Mouse (Mus musculus): Measurements from ENCODE around the gene Il17re. TPM values are rescaled to one million over a fixed set of nuclear protein-coding genes. Genes with fewer than 3 reads are reported as not detected.

Gene Il17re
- total RNA-seq (2021) = under 1 TPM in 1 of 2 experiments, not detected in 1; 0.16 TPM
- long read RNA-seq, experiment 1, partial matches to known transcripts = 0 of 1 reads
- long read RNA-seq, experiment 1, other reads (novel, unspliced or antisense) = 1 of 1 reads
- long read RNA-seq, experiment 2, partial matches to known transcripts = 1 of 1 reads
- long read RNA-seq, experiment 2, other reads (novel, unspliced or antisense) = 0 of 1 reads

GRCm38 (mm10) chr6:113457952-113458534, at the start of gene Il17re:
Il17re (plus strand) TSS chr6:113458484.
- DNase-seq = no peak

GRCm38 (mm10) chr6:113410001-113410400, 48.3 kb upstream of the Il17re start:
- DNase-seq = no peak

DNA sequence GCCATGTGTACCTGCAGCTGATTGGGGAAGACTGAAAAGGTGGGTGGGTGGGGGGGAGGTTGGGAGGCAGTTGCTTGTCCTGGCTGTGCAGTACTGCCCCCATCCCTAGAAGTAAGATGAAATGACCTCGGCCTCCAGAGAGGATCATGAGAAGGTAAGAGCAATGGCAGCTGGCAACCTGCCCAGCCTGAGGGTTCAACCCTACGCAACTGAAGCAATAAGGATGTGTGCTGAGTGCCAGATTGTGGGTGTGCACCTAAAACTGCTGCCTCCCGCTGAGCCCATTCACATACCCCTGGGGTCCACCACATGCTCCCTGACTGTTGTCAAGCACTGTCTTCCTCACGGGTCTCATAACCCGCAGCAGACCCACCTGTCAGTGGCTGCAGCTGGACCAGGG, 41.9 kb upstream of the Il17re start:
- DNase-seq = no peak

- peak; percentile 19 for DNase-seq
Measured at GRCm38 (mm10) chr6:113418441-113419198, 39.7 kb upstream of the Il17re start.

DNA sequence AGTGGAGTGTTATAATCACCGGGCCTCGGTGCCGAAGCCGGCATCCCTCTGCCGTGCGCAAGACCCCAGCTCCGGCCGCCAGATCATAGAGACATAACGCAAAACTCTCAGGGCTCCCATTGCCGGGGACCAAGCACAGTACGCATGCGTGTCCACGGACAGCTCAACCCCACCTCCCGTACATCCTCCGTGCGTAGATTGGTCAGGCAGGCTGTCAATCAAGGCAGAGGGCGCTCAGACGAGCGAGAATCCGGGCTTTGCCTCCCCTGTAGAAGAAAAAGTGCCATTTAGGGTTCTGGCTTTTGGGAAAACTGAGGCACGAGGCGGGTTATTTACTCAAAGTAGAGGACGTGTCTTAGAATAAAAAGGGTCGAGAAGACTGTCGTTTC, 39.1 kb upstream of the Il17re start, which contains the start of gene Rpusd3:
Gene Rpusd3 (minus strand): TSS at position 142 of the 389 bp plus-strand sequence.
- DNase-seq = peak; percentile 94

GRCm38 (mm10) chr6:113423000-113423399, 35.3 kb upstream of the Il17re start:
- DNase-seq = no peak

GRCm38 (mm10) chr6:113424187-113424586, 34.1 kb upstream of the Il17re start:
- no peak for DNase-seq

DNA sequence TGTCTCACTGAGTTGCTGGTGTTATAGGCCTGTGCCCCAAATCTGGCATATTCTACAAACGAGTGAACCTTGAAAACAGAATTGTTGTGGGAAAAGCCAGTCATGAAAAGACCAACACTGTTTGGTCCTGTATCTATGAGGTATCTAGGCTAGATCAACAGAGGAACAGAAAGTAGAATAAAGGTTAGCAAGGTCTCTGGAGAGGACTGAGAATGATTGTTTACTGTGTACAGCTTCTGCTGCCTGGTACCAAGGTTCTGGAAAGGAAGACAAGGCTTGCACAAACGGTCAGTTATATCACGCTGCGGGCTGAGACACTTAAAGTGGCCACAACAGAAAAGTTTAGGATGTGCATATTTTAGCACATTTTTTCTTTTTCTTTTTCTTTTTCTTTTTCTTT, 31.6 kb upstream of the Il17re start:
- DNase-seq = no peak

DNA sequence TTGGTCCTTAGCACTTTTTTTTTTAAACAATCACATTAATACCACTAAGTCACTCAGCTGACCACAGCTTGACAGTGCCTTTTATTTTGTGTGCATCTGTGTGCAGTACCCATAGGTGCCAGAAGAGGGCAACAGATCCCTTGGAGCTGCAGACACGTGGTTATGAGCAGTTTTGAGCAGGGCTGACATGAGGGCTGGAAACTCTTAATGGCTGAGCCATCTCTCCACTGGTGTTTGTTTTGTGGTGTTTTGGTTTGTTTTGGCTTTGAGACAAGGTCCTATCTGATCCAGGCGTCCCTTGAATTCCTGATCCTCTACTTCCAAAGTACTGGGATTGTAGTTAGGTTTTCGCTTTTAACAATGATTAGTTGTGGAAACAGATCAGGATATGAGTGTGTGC, 30.9 kb upstream of the Il17re start:
- no peak for DNase-seq

DNA sequence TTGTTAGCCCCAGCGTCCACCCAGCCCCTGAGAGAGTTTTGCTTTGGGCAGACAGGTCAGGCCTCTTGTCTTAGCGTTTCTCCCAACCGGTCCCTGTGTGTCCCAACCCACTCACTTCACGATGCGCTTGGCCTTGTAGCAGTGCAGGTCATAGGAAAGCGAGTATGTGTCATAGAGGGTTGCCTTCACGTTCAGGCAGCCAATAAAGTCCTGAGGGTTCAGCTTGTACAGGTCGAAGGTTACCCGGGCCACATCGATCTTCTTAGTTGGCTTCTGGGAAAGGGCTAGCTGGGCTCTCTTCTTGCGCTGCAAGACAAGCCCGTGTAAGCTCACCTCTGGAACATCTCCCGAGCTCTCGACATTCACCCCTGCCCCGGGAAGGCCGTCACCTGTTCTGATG, 30.3 kb upstream of the Il17re start:
- DNase-seq = no peak

DNA sequence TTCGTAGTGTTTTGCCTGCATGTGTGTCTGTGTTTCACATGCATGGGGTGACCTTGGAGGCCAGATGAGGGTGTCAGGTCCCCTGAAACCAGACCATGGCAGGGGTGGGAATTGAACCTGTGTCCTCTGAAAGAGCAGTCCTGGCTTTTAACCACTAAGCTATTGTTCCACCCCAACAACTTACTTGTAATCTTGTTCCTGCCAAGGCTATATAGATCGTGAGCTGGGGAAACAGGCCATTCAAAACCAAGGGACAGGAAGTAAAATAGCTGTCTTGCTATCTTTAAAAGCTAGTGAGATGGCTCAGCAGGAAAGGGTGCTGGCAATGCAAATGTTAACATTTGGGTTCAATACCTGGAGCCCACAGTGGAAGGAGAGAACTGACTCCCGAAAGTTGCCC, 28.3 kb upstream of the Il17re start:
- no peak for DNase-seq

- DNase-seq = no peak
Measured at GRCm38 (mm10) chr6:113430846-113431245, 27.4 kb upstream of the Il17re start.

DNA sequence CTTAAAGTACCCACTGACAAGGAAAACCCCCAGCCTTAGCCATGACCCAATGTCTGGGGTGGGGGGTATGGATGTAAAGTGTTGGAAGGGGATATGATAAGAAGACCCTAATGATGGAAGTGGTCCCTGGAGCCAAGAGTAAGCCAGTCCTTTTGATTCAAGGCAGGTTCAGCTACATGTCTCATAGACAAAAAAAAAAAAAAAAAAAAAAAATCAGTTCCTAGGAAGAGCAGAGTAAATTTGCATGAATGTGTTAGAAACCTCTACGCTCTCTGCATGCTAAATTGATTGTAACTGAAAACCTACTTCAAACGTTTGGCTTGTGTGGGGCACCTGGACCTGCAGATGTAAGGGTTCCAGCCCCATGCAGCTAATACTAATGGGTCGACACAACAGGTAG, 26.5 kb upstream of the Il17re start:
- DNase-seq = no peak

DNA sequence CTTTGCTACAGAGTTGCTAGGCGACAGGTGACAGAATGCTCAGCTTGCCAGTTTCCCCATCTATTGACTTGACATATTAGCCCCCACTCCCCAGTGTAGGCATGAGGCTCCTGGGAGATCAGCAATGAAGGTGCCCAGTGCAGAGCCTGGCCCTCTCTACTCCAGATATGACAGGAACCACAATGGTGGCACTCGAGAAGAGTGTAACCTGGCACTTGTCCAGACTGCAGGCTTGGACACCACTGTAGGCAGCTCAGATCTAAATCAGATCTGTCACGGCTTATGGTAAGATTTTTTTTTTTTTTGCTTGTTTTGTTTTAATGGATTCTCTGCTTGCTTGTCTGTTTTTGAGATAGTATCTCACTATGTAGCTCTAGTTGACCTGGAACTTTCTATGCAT, 24.6 kb upstream of the Il17re start:
- no peak for DNase-seq

GRCm38 (mm10) chr6:113434691-113435090, 23.6 kb upstream of the Il17re start:
- no peak for DNase-seq

GRCm38 (mm10) chr6:113435664-113436205, 22.5 kb upstream of the Il17re start, which contains the start of gene Cidec:
Cidec (minus strand) TSS chr6:113435760.
- no peak for DNase-seq

- DNase-seq = no peak
Measured at GRCm38 (mm10) chr6:113437135-113437534, 21.1 kb upstream of the Il17re start.

DNA sequence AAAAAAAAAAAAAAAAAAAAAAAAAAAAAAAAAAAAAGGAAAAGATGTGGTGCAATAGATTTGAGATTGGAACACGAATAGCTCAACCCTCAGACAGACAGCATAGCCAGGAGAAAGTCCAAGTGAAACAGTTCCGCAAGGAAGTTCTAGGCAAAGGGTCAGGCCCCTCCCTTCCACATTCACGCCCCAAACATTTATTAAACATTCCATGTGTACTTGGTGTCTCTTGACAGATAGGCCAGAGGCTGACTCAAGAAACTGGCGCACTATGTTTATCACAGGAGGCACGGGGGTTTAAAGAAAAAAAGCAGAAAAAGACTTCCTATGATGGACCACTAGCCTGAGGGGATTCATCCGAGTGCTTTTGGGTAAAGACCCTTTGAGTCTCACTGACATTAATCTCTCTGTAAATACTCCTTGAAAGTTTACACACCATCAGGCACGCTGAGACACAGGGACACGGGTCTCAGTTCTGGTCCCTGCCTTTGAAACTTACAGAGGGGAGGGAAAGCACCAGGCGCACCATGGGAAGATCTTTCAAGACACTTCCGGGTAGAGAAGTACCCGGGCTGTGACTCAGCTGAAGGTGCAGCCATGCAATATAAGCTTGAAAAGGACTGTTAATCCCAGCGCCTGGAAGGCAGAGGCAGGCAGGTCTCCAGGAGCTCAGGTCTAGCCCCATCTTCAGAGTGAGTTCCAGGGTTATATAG, 19.4 kb upstream of the Il17re start:
- no peak for DNase-seq

DNA sequence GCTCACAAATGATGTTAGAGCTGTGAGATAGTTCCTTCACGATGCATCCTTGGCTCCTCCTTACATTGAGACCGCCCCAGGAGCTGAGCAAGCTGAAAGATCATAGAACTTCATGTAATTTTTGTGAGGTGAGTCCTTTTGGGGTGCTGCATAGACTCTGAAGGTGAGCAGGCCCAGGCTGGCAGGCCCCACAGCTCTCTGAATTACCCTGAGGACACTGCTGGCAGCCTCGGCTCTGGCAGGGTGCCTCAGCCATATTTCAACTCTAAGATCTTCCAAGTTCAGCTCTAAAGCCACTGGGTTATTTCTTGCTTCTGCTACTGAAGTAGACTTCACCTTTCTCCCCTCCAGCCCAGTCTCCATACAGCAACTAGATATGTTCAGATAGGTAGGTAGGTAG, 17.6 kb upstream of the Il17re start:
- no peak for DNase-seq

DNA sequence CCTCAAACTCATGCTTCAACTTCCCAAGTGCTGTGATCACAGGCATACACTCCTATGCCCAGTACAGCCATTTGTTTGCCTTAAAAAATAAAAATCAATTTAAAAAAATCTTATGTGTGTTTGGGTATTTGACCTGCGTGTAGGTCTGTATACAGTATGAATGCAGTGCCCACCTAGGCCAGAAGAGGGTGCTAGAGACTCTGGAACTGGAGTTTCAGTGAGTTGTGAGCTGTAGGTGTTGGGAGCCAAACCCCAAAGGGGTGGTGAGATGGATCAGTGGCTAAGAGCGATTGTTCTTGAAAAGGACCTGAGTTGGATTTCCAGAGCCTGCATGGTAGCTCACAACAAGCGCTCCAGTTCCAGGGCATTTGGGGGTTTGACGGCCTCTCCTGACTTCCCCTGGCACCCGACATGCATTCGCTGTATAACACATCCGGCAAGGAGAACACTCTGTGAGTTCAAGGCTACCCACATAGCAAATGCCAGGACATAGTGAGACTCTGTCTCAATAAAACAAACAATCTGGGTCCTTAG, 17.1 kb upstream of the Il17re start:
- DNase-seq = peak; percentile 29

DNA sequence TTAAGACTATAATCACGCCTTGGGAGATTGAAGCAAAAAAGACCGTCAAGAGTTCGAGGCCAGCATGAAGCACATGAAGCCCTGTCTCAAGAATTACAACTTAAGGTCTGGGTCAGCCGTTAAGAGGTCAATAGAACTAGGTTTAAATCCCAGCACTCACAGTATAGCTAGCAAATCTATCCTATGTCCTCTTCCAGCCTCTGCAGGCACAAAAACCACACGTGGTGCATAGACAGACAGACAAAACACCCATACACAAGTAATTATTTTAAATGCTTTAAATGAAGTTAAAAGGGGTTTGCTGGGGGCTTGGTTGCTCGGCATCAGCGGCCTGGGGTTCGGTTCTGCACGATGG, 16.2 kb upstream of the Il17re start:
- DNase-seq = no peak

DNA sequence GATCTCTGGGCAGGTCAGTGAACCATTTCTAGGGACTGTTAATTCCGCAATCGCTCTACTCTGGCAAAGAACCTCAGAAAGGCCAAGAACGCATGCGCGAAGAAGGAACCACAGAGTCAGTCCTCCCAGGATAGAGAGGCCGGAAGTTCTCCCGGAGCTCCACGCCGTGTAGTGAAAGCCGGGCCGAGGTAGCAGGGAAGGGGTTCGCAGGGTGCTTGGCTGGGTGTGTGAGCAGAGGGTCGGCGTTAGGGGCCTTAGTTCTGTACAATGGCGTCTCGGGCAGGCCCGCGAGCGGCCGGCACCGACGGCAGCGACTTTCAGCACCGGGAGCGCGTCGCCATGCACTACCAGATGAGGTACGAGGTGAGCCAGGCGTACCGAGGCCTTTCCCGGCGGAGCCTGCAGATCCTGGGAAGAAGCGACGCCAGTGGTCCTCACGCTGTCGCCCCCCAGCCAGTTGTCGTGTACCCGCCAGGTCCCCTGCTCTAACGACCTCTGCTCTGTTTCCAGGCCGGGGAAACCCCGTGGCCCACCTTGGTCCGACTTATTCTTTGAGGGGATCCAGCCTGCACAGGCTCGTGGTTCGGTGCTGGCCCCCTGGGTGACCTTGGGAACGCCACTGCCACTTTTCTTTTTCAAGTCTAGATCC, 15.7 kb upstream of the Il17re start, which contains the start of gene Jagn1:
Gene Jagn1 (plus strand): TSS at position 128 of the 649 bp plus-strand sequence.
- DNase-seq = peak; percentile 87

Data from gastrocnemius, postnatal 25 days (tissue).